Mouse (Mus musculus): ENCODE results near the gene Epb41l2.

Gene Epb41l2

GRCm38 (mm10) chr10:25520428-25520827 lies 160.8 kb downstream of the Epb41l2 start:
- no peak for DNase-seq

- DNase-seq: no peak
Measured at GRCm38 (mm10) chr10:25523727-25524126, 164.1 kb downstream of the Epb41l2 start.

GRCm38 (mm10) chr10:25526156-25526555 lies 166.6 kb downstream of the Epb41l2 start:
- no peak for DNase-seq

- no peak for DNase-seq
Measured at GRCm38 (mm10) chr10:25526622-25527021, 167.0 kb downstream of the Epb41l2 start.

GRCm38 (mm10) chr10:25527126-25527525 lies 167.5 kb downstream of the Epb41l2 start:
- DNase-seq: no peak

- no peak for DNase-seq
Measured at GRCm38 (mm10) chr10:25531335-25531734, 171.7 kb downstream of the Epb41l2 start.

- DNase-seq: no peak
Measured at GRCm38 (mm10) chr10:25533105-25533504, 173.5 kb downstream of the Epb41l2 start.

- DNase-seq: no peak
Measured at GRCm38 (mm10) chr10:25533513-25534246, 174.1 kb downstream of the Epb41l2 start.

GRCm38 (mm10) chr10:25534467-25534866 lies 174.9 kb downstream of the Epb41l2 start:
- no peak for DNase-seq

- DNase-seq: no peak
Measured at GRCm38 (mm10) chr10:25535891-25536331, 176.3 kb downstream of the Epb41l2 start, which contains the start of gene Smlr1. TSS of gene Smlr1 (minus strand) at chr10:25536267.

- DNase-seq: no peak
Measured at GRCm38 (mm10) chr10:25536621-25537020, 177.0 kb downstream of the Epb41l2 start.

- no peak for DNase-seq
Measured at GRCm38 (mm10) chr10:25538738-25539137, 179.1 kb downstream of the Epb41l2 start.

GRCm38 (mm10) chr10:25539146-25539770 lies 179.7 kb downstream of the Epb41l2 start:
- no peak for DNase-seq

- no peak for DNase-seq
Measured at GRCm38 (mm10) chr10:25539771-25540168, 180.2 kb downstream of the Epb41l2 start.

GRCm38 (mm10) chr10:25541097-25541496 lies 181.5 kb downstream of the Epb41l2 start:
- no peak for DNase-seq

GRCm38 (mm10) chr10:25552936-25553335 lies 193.3 kb downstream of the Epb41l2 start:
- no peak for DNase-seq

- DNase-seq: no peak
Measured at GRCm38 (mm10) chr10:25571319-25572240, 212.0 kb downstream of the Epb41l2 start.
